Mouse (Mus musculus) neural tube, embryonic 14.5 days (tissue): ENCODE data around the gene Nup85. TPM values are rescaled to one million over a fixed set of nuclear protein-coding genes. Genes with fewer than 3 reads are reported as not detected.
"Not testable (repeated sequence)": the region's sequence is repeated elsewhere in the genome, so short reads cannot be mapped to it uniquely, and the experiment has no call there.

Experiments
- ATAC-seq: fragments of 200-750 bp; cut with Nextera tagmentation; 2 replicates; pipeline ENCODE4 v1.8.0; 2017; ENCODE audit warnings: low read depth, mild to moderate bottlenecking, moderate TSS enrichment, moderate library complexity
- H3K27ac ChIP-seq: fragments of 300-500 bp; sonication (generic); 2 replicates; pipeline ENCODE4 v1.5.1; 2014; ENCODE audit warnings: low read depth, mild to moderate bottlenecking, control low read depth, low read length, moderate library complexity, mixed read lengths
- H3K27me3 ChIP-seq: fragments of 300-500 bp; sonication (generic); 2 replicates; pipeline ENCODE4 v1.6.1; 2014; ENCODE audit warnings: low read length; ENCODE audit not compliant: control insufficient read depth, insufficient read depth
- H3K36me3 ChIP-seq: fragments of 300-500 bp; sonication (generic); 2 replicates; pipeline ENCODE4 v1.6.1; 2014; ENCODE audit warnings: low read length, mixed read lengths; ENCODE audit not compliant: control insufficient read depth, insufficient read depth
- H3K4me1 ChIP-seq: fragments of 300-500 bp; sonication (generic); 2 replicates; pipeline ENCODE4 v1.6.1; 2014; ENCODE audit warnings: low read length; ENCODE audit not compliant: control insufficient read depth, insufficient read depth
- H3K4me2 ChIP-seq: fragments of 300-500 bp; sonication (generic); 2 replicates; pipeline ENCODE4 v1.6.1; 2014; ENCODE audit warnings: mild to moderate bottlenecking, low read depth, low read length, control low read depth
- H3K4me3 ChIP-seq: fragments of 300-500 bp; sonication (generic); 2 replicates; pipeline ENCODE4 v1.5.1; 2014; ENCODE audit warnings: low read depth, low read length, control low read depth, mixed read lengths
- H3K9ac ChIP-seq: fragments of 300-500 bp; sonication (generic); replicated peaks from 2 replicates; pipeline ENCODE4 v1.6.1; 2014; ENCODE audit warnings: low read depth, mild to moderate bottlenecking, control low read depth, low read length, mixed read lengths
- H3K9me3 ChIP-seq: fragments of 300-500 bp; sonication (generic); 2 replicates; pipeline ENCODE4 v1.6.1; 2016; ENCODE audit warnings: low read length; ENCODE audit not compliant: control insufficient read depth
- WGBS: fragments of 180-500 bp; shearing (Covaris S2); extraction: QIAGEN DNeasy Blood & Tissue Kit; methylation state at CpG from one replicate; pipeline ENCODE4 v1.1.7; 2014; 5-methylcytosine and 5-hydroxymethylcytosine counted together
- polyA plus RNA-seq: library from polyadenylated mRNA; unstranded; fragments of >200 nt; fragmentation: Nextera tagmentation; extraction: Ambion mirVana; gene quantifications from 2 replicates; pipeline ENCODE4 v1.2.1, GENCODE M21; 2014

Gene Nup85
- polyA plus RNA-seq, 1 experiment from 2014 or later: 98.2 TPM

DNA sequence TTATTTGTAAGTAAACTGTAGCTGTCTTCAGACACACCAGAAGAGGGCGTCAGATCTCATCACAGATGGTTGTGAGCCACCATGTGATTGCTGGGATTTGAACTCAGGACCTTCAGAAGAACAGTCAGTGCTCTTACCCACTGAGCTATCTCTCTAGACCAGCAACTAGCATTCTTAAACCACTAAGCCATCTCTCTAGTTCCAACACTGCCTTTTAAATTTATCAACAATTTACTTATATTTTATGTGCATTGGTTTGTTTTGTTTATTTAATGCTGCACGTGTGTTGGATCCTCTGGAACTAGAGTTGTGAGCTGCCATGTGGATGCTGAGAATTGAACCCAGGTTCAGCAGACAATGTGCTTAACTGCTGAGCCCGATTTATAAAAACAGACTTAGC, 37.8 kb upstream of the Nup85 start:
- H3K4me2 ChIP-seq, ATAC-seq, H3K4me3 ChIP-seq, H3K27me3 ChIP-seq, H3K27ac ChIP-seq, H3K9ac ChIP-seq, H3K4me1 ChIP-seq, H3K9me3 ChIP-seq: not testable (repeated sequence)
- peaks cover 46% of the 10 kb centered on the region for H3K36me3 ChIP-seq
- 90% methylated on average over 3 of the region's 3 CpGs for WGBS

DNA sequence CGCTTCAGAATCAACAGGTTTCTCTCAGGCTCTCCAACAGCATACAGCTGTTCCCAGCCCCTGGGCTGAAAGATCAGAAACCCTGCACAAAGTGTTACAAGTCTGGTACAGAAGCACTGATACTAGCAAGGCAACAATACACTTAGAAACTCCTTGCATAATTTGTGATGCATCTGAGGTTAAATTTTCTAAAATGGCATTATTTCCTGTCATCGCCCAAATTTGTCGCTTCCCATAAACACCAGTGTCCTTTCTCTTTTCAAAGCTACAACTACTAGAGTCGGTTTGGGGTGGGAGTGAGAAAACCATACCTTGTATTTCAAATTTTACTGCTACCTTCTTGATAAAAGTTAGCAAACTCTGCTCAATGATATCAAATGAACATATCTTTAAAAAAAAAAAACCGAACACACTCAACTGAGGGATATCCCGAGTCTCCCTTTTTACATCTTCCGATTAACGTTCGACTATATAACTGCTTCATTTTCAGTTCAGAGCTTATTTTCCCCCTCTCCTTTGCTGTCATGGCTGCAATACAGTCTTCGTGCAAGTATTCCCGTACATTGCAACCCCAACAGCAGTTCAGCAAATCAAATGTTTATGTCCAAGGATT, 29.4 kb upstream of the Nup85 start:
- H3K27me3 ChIP-seq: no peaks in the 10 kb centered on the region
- ATAC-seq: no peak
- peak overlapping the region; percentile 98 for H3K27ac ChIP-seq
- H3K4me3 ChIP-seq: peak overlapping the region; percentile 94
- H3K4me1 ChIP-seq: peaks cover 15% of the 10 kb centered on the region
- WGBS: 8% methylated on average over 11 of the region's 11 CpGs
- H3K9ac ChIP-seq: peak overlapping the region; percentile 87
- H3K9me3 ChIP-seq: no peaks in the 10 kb centered on the region
- peak overlapping the region; percentile 79 for H3K4me2 ChIP-seq
- peaks cover 21% of the 10 kb centered on the region; the same call in 1 of the 2 replicates for H3K36me3 ChIP-seq

DNA sequence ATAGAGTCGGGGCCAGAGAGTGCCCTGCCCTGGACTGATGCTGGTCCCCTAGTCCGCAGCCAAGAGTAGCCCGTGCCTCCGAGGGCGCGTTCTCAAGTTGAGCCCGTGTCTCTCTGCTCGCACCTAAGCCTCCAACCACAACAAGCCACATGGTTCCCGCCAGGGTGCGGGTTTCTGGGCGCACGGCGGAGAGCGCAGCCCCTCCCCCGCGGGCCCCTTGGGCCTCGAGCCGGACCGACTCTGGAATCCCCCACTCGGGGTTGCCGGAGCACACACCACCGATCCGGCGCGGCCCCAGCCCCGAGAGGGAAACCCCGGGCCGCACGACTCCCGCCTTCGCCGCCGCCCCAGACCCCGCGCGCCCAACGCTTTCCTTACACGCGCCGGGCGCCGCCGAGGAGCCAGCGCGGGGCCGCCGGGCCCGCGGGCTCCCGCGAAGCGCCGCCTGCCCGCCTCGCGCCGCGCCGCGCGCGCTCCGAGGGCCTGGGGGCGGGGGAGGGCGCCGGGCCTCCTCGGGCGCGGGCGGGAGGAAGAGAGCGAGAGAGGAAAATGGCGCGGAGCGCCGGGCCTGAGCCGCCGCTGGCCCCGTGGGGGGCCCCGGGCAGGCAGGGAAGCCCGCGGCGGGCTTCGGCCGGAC, 28.7 kb upstream of the Nup85 start:
- Histone ChIP-seq H3K4me3 (peak overlapping the region; percentile 94), H3K9ac (peak overlapping the region; percentile 87), H3K27me3 (no peaks in the 10 kb centered on the region), H3K4me2 (peak overlapping the region; percentile 79), H3K36me3 (peaks cover 21% of the 10 kb centered on the region; the same call in 1 of the 2 replicates), H3K27ac (peak overlapping the region; percentile 98), H3K4me1 (peaks cover 15% of the 10 kb centered on the region), H3K9me3 (no peaks in the 10 kb centered on the region)
- peak; percentile 73 for ATAC-seq
- WGBS: under 1% methylated on average over 57 of the region's 84 CpGs

DNA sequence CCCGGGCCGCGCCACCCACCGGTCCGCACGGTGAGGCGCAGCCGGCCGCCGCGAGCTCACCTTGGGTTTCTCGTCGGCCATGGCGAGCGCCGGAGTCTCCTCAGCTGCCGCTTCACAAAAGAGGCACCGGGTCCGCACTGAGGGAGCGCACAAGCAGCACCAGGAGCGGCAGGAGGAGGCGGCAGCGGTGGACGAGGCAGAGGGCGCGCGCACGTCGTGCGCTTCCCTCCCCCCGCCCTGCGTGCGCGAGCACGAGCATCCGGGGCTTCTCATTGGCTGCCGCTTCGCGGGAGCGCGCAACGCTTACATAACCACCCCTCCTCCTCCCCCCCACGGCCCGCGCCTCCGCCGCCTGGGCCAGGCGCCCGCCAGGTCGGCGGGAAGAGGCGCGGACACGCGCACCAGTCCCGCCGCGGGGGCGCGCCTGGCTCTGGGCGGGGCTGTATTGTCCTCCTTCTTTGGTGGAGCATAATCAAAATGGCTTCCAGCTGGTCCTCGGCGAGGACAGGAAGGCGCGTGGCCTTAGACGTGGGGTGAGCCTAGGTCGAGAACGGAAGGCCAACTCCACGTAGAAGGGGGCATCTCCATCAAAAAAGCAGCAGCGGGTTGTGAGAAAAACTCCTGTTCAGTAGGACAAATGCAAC, 28.1 kb upstream of the Nup85 start, which contains the start of gene Sumo2:
Gene Sumo2 (minus strand): TSS at position 239 of the 644 bp plus-strand sequence.
- Histone ChIP-seq H3K36me3 (peaks cover 21% of the 10 kb centered on the region; the same call in 1 of the 2 replicates), H3K4me2 (peak within 1 kb of the TSS; percentile 79), H3K27me3 (no peaks in the 10 kb centered on the region), H3K9me3 (no peaks in the 10 kb centered on the region), H3K4me1 (peaks cover 15% of the 10 kb centered on the region), H3K27ac (peak within 1 kb of the TSS; percentile 98), H3K4me3 (peak within 1 kb of the TSS; percentile 94), H3K9ac (peak within 1 kb of the TSS; percentile 87)
- WGBS: 1% methylated on average over 47 of the region's 70 CpGs
- peak; percentile 89 for ATAC-seq

DNA sequence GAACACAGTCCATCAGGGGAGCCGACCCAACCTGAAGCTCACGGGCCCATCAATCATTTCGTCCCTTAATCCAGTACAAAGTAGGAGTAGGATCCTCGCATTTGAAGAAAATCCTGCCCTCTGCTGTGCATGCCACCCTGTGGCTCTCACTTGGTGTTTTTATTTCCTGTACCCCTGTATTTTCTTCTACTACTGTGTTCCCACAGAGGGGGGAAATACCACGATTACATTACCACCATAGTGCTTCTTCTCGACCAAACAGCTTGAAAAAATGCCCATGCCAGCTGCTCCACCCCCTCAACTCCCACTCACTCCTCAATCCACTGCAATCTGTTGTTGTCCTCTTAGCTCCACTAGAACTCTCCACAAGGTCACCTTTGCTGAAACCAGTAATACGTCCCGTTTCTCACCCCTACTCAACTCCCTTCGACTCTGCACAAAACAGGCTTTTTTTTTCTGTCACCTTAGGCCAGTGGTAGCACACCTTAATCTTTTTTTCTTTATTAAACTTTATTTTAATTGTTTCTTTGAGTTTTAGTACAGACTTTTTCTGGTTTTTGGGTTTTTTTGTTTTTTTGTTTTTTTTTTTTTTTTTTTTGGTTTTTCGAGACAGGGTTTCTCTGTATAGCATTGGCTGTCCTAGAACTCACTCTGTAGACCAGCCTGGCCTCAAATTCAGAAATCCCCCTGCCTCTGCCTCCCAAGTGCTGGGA, 27.2 kb upstream of the Nup85 start:
- H3K4me3 ChIP-seq: peak overlapping the region; percentile 94
- WGBS: 81% methylated on average over 10 of the region's 10 CpGs
- H3K4me2 ChIP-seq: peak overlapping the region; percentile 45
- H3K4me1 ChIP-seq: peaks cover 15% of the 10 kb centered on the region
- no peaks in the 10 kb centered on the region for H3K27me3 ChIP-seq
- peaks cover 15% of the 10 kb centered on the region; the same call in 1 of the 2 replicates for H3K36me3 ChIP-seq
- no peak for ATAC-seq
- H3K9ac ChIP-seq: no peak overlapping the region
- H3K9me3 ChIP-seq: no peaks in the 10 kb centered on the region
- H3K27ac ChIP-seq: peak overlapping the region; percentile 98

DNA sequence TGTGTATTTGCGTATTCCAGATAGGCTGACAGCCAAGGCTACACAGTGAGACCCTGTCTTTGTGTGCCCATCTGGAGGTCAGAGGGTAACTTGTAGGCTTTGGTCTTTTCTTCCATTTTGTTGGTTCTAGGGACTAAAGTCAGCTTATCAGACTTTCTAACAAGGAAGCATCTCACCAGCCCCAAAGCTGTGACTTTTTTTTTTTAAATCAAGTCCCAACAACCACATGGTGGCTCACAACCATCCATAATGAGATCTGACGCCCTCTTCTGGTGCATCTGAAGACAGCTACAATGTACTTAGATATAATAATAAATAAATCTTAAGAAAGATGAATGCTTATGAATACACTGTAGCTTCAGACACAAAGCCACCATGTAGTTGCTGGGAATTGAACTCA, 26.2 kb upstream of the Nup85 start:
- Histone ChIP-seq H3K4me2 (no peak overlapping the region), H3K9ac (no peak overlapping the region), H3K4me3 (no peak overlapping the region), H3K4me1 (peaks cover 15% of the 10 kb centered on the region), H3K27ac (no peak overlapping the region), H3K27me3 (no peaks in the 10 kb centered on the region), H3K36me3 (peaks cover 7% of the 10 kb centered on the region; the same call in 1 of the 2 replicates), H3K9me3 (no peaks in the 10 kb centered on the region)
- 61% methylated on average over 2 of the region's 2 CpGs for WGBS
- no peak for ATAC-seq

DNA sequence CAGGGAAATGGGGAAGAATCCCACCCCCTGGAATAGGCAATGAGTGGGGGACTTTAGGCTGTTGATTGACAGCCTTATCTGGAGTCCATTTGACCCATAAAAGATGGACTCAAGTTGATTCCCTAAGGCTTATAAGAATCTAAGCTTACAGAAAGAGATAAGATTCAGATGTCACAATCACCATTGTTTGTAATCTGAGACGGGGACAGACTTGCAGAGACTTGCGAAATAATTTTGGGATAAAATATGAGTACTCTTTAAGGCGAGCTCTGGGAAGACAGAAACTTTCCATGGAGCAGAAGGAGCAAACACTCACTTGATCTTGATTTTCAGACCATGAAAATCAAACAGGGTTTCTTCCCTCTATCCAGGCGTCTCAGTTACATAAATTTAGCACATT, 20.7 kb upstream of the Nup85 start:
- H3K9me3 ChIP-seq: no peaks in the 10 kb centered on the region
- H3K9ac ChIP-seq: no peak overlapping the region
- no peak for ATAC-seq
- no peak overlapping the region for H3K4me2 ChIP-seq
- no peak overlapping the region for H3K4me3 ChIP-seq
- no peaks in the 10 kb centered on the region for H3K36me3 ChIP-seq
- 82% methylated on average over 4 of the region's 4 CpGs for WGBS
- H3K27me3 ChIP-seq: no peaks in the 10 kb centered on the region
- H3K4me1 ChIP-seq: no peaks in the 10 kb centered on the region
- no peak overlapping the region for H3K27ac ChIP-seq

DNA sequence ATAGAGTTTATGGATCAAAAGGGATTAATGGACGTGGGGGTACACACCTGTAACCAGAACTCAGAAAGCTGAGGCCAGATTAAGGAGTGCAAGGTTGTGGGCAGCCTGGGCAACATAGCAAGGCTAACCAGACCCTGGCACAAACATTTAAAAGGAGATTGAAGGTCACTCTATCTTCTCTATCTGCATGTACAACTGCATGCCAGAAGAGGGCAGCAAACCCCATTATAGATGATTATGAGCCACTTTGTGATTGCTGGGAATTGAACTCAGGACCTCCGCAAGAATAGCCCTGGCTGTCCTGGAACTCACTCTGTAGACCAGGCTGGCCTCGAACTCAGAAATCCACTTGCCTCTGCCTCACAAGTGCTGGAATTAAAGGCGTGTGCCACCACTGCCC, 11.5 kb upstream of the Nup85 start:
- Histone ChIP-seq H3K27me3 (no peaks in the 10 kb centered on the region), H3K9ac (no peak overlapping the region), H3K4me3 (no peak overlapping the region), H3K4me1 (no peaks in the 10 kb centered on the region), H3K4me2 (no peak overlapping the region), H3K9me3 (no peaks in the 10 kb centered on the region), H3K27ac (no peak overlapping the region), H3K36me3 (no peaks in the 10 kb centered on the region)
- WGBS: 60% methylated on average over 4 of the region's 4 CpGs
- ATAC-seq: no peak
